Mouse (Mus musculus) limb, embryonic 14.5 days (tissue): ENCODE results near the gene Hnrnpa2b1. TPM values are rescaled to one million over a fixed set of nuclear protein-coding genes. Genes with fewer than 3 reads are reported as not detected.
"Not testable (repeated sequence)": the region's sequence is repeated elsewhere in the genome, so short reads cannot be mapped to it uniquely, and the experiment has no call there.

Experiments
- ATAC-seq: fragments of 200-750 bp; cut with Nextera tagmentation; 2 replicates; pipeline ENCODE4 v1.8.0; 2017; ENCODE audit warnings: low read depth, moderate number of reproducible peaks, moderate TSS enrichment; ENCODE audit not compliant: low FRiP score
- DNase-seq: peaks from one replicate; pipeline ENCODE4 v3.0.0-alpha.2; 2015; ENCODE audit warnings: low spot score
- H3K27ac ChIP-seq: fragments of 300-500 bp; sonication (generic); replicated peaks from 2 replicates; pipeline ENCODE4 v1.5.1; 2014; ENCODE audit warnings: low read depth, mild to moderate bottlenecking, low read length, moderate library complexity, mixed read lengths
- H3K27me3 ChIP-seq: fragments of 300-500 bp; sonication (generic); 2 replicates; pipeline ENCODE4 v1.6.1; 2014; ENCODE audit warnings: low read length, mixed read lengths; ENCODE audit not compliant: control insufficient read depth, insufficient read depth
- H3K36me3 ChIP-seq: fragments of 300-500 bp; sonication (generic); 2 replicates; pipeline ENCODE4 v1.6.1; 2014; ENCODE audit warnings: mild to moderate bottlenecking, low read length, moderate library complexity, mixed read lengths; ENCODE audit not compliant: control insufficient read depth, insufficient read depth
- H3K4me1 ChIP-seq: fragments of 300-500 bp; sonication (generic); 2 replicates; pipeline ENCODE4 v1.6.1; 2014; ENCODE audit warnings: antibody characterized with exemption, low read length, mixed read lengths; ENCODE audit not compliant: control insufficient read depth, insufficient read depth
- H3K4me2 ChIP-seq: fragments of 300-500 bp; sonication (generic); replicated peaks from 2 replicates; pipeline ENCODE4 v1.6.1; 2014; ENCODE audit warnings: low read depth, mild to moderate bottlenecking, low read length, moderate library complexity; ENCODE audit not compliant: severe bottlenecking
- H3K4me3 ChIP-seq: fragments of 300-500 bp; sonication (generic); replicated peaks from 2 replicates; pipeline ENCODE4 v1.5.1; 2014; ENCODE audit warnings: low read length
- H3K9ac ChIP-seq: fragments of 300-500 bp; sonication (generic); 2 replicates; pipeline ENCODE4 v1.6.1; 2014; ENCODE audit warnings: mild to moderate bottlenecking, low read depth, low read length, moderate library complexity; ENCODE audit not compliant: severe bottlenecking
- H3K9me3 ChIP-seq: fragments of 300-500 bp; sonication (generic); 2 replicates; pipeline ENCODE4 v1.6.1; 2016; ENCODE audit warnings: low read length; ENCODE audit not compliant: control insufficient read depth
- POLR2A ChIP-seq: fragments of 200-500 bp; IDR thresholded peaks from 2 replicates; pipeline ENCODE4 v1.8.0; 2012; ENCODE audit warnings: inconsistent platforms, mild to moderate bottlenecking, moderate library complexity, borderline replicate concordance; ENCODE audit not compliant: insufficient read depth, insufficient read length; ENCODE audit errors: extremely low read depth
- WGBS: fragments of 180-500 bp; shearing (Covaris S2); extraction: QIAGEN DNeasy Blood & Tissue Kit; methylation state at CpG from one replicate; pipeline ENCODE4 v1.1.7; 2014; 5-methylcytosine and 5-hydroxymethylcytosine counted together
- polyA plus RNA-seq, 2 experiments: library from polyadenylated mRNA; depleted of rRNA in 1 of 2; stranded (reverse) in 1 of 2; unstranded in 1 of 2; fragments of >200 nt; fragmentation: Nextera tagmentation in 1 of 2; extraction: Ambion mirVana in 1 of 2; gene quantifications; 2 replicates each; pipeline versions ENCODE4 v1.2.1 to v1.2.3; 2012 to 2014

Gene Hnrnpa2b1
- polyA plus RNA-seq, 2 experiments, result 1,002 to 1,691 TPM

DNA sequence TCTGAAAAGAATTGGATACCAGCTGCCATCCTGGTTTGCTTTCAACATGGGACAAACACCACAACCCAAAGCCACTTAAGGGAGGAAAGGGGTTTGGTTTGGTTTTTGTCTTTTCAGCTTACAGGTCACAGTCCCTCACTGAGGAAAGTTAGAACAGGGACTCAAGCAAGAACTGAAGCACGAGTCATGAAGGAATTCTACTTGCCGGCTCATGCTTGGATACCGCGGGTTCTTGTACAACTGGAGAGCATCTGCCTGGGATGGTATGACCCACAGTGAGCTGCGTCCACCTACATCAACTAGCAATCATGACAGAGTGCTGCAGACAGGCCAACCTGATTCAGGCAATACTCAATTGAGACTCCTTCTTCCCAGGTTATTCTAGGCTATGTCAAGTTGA is 17.0 kb upstream of the Hnrnpa2b1 start:
- no peak for TF ChIP-seq POLR2A
- 89% methylated on average over 5 of the region's 5 CpGs for WGBS
- no peak for ATAC-seq

DNA sequence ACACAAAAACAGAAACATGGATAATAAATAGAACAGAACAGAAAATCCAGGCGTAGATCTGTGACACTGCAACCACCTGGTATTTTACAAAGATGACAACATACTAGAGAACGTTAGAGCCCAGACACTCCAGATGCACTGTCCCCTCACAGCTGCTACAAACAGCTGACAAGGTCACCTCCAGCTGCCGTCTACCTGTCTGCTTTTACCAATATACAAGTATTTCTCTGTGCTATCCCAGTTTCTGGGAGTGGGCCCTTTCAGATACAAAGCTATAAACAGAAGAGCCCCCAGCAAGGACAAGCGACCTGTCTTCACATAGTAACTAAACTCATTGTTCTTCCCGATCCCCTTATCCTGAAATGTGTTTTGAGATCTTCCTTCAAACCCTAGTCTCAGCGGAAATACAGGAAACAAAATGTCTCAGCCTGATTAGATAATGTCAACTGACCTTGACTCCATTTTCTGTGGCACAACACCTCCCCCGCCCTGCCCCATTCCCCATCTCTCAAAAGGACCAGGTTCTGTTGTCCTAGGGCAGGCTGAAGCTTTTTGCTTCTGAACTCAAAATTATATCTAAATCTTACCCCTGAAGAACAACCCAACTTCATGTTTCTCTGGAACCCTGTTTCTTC is 16.5 kb upstream of the Hnrnpa2b1 start:
- WGBS, result 59% methylated on average over 7 of the region's 7 CpGs
- Histone ChIP-seq H3K9ac (no peak overlapping the region), H3K4me1 (peaks cover 6% of the 10 kb centered on the region; the same call in 1 of the 2 replicates), H3K4me2 (no peak overlapping the region), H3K36me3 (peaks cover 23% of the 10 kb centered on the region), H3K9me3 (no peaks in the 10 kb centered on the region), H3K27me3 (no peaks in the 10 kb centered on the region), H3K4me3 (no peak overlapping the region), H3K27ac (no peak overlapping the region)
- ATAC-seq (no peak), DNase-seq (no peak)
- no peak for TF ChIP-seq POLR2A

More for the DNA sequence above, 17.0 kb upstream of the Hnrnpa2b1 start:
- Histone ChIP-seq H3K4me2 (no peak overlapping the region), H3K27ac (no peak overlapping the region), H3K27me3 (no peaks in the 10 kb centered on the region), H3K4me1 (peaks cover 6% of the 10 kb centered on the region; the same call in 1 of the 2 replicates), H3K9me3 (no peaks in the 10 kb centered on the region), H3K36me3 (peaks cover 17% of the 10 kb centered on the region), H3K9ac (no peak overlapping the region), H3K4me3 (no peak overlapping the region)
- no peak for DNase-seq

DNA sequence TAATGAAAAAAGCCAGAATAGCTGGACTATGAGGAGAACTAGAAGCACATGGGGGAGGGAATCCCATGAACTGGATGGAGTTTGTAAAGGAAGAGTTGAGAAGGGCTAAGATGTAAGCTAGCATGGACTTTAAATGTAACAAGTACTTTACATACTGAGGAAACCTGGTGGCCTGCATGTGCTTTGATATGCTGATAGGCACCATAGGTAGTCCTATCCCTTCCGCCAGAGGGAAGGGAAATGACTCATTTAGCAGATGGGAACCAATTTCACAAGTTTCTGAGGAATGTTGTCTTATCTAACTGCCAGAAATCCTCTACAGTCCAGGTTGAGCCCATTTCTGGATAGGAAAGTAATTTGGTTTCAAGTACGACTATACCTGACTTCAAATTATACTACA is 16.0 kb upstream of the Hnrnpa2b1 start:
- no peak overlapping the region for H3K4me3 ChIP-seq
- H3K4me2 ChIP-seq, result no peak overlapping the region
- no peaks in the 10 kb centered on the region for H3K9me3 ChIP-seq
- peaks cover 6% of the 10 kb centered on the region; the same call in 1 of the 2 replicates for H3K4me1 ChIP-seq
- H3K36me3 ChIP-seq, result peaks cover 28% of the 10 kb centered on the region
- no peak for ATAC-seq
- TF ChIP-seq POLR2A, result no peak
- H3K9ac ChIP-seq, result no peak overlapping the region
- 58% methylated on average over 2 of the region's 2 CpGs for WGBS
- no peak overlapping the region for H3K27ac ChIP-seq
- DNase-seq, result no peak
- H3K27me3 ChIP-seq, result no peaks in the 10 kb centered on the region

DNA sequence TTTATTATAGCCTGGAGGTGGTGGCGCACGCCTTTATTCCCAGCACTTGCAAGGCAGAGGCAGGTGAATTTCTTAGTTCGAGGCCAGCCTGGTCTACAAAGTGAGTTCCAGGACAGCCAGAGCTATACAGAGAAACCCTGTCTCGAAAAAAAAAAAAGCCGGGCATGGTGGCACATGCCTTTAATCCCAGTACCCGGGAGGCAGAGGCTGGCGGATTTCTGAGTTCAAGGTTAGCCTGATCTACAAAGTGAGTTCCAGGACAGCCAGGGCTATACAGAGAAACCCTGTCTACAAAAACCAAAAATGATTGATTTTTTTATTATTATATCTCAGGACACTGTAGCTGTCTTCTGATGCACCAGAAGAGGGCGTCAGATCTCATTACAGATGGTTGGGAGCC is 14.9 kb upstream of the Hnrnpa2b1 start:
- H3K4me1 ChIP-seq, result not testable (repeated sequence)

DNA sequence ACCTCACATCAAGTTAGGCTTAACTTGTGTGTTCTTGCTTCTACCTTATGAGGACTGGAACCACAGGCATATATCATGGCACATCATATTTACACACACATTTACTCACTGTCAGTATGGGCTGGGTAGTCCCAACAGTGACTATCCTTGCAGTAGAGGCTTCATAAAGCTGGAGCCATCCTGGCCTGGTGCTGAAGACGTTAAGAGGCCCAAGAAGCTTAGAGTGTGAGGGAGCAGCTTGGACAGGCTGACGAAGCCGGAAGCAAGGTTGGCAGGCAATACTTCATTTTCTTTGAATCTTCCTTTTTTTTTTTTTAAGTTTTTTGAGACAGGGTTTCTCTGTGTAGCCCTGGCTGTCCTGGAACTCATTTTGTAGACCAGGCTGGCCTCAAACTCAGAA is 14.2 kb upstream of the Hnrnpa2b1 start:
- no peaks in the 10 kb centered on the region for H3K4me1 ChIP-seq
- H3K27me3 ChIP-seq, result no peaks in the 10 kb centered on the region
- H3K4me2 ChIP-seq, result no peak overlapping the region
- H3K9me3 ChIP-seq, result no peaks in the 10 kb centered on the region
- H3K4me3 ChIP-seq, result no peak overlapping the region
- H3K36me3 ChIP-seq, result peaks cover 46% of the 10 kb centered on the region
- no peak for DNase-seq
- 96% methylated on average over 3 of the region's 3 CpGs for WGBS
- TF ChIP-seq POLR2A, result no peak
- no peak overlapping the region for H3K27ac ChIP-seq
- no peak for ATAC-seq
- H3K9ac ChIP-seq, result no peak overlapping the region

More for the DNA sequence above, 14.9 kb upstream of the Hnrnpa2b1 start:
- peaks cover 39% of the 10 kb centered on the region for H3K36me3 ChIP-seq
- H3K4me3 ChIP-seq, H3K27ac ChIP-seq, DNase-seq, H3K4me2 ChIP-seq, H3K9ac ChIP-seq, H3K9me3 ChIP-seq, ATAC-seq, H3K27me3 ChIP-seq: not testable (repeated sequence)
- 85% methylated on average over 8 of the region's 8 CpGs for WGBS
